Mouse (Mus musculus): ENCODE measurements around the gene Col18a1.

The Col18a1 gene

GRCm38 (mm10) chr10:77004936-77005335 lies 161.4 kb downstream of the Col18a1 start:
- DNase-seq = peak; percentile 80

Data from heart, adult 11 months (tissue).